Mouse (Mus musculus): ENCODE results near the gene Epo. TPM values are rescaled to one million over a fixed set of nuclear protein-coding genes. Genes with fewer than 3 reads are reported as not detected.

Gene Epo
- polyA plus RNA-seq, 1 experiment = not detected

DNA sequence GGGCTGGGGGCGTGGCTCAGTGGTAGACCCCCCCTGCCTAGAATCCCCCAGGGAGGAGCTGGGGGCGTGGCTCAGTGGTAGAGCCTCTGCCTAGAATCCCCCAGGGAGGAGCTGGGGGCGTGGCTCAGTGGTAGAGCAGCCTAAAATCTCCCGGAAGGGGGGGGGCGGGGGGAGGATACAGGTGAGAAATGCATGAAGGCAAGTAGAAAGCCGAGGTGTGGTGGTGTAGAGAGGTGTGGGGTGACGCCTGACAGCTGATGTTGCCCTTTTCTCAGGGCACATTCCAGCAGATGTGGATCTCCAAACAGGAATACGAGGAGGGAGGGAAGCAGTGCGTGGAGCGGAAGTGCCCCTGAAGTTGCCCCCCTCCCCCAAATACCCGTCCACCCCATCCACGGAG is 36.0 kb upstream of the Epo start:
- Histone ChIP-seq H3K27me3 (ENCODE audit: control insufficient read depth, insufficient read depth, low read length) (no peaks in the 10 kb centered on the region), H3K27ac (ENCODE audit: control insufficient read depth, insufficient read depth, low read depth, low read length) (no peak overlapping the region), H3K4me3 (ENCODE audit: control insufficient read depth, low read depth, low read length) (peak overlapping the region; percentile 7; the same call in 1 of the 2 replicates), H3K36me3 (ENCODE audit: control insufficient read depth, insufficient read depth, low read length) (no peaks in the 10 kb centered on the region), H3K4me1 (ENCODE audit: control insufficient read depth, insufficient read depth, low read length) (peaks cover 33% of the 10 kb centered on the region)
- TF ChIP-seq POLR2A (IDR thresholded peaks at IDR 0.05; ENCODE audit: control insufficient read depth, low read depth, low read length) (no peak), CTCF (IDR thresholded peaks at IDR 0.05; ENCODE audit: control insufficient read depth, insufficient read depth, insufficient replicate concordance, low read depth, low read length) (no peak)

DNA sequence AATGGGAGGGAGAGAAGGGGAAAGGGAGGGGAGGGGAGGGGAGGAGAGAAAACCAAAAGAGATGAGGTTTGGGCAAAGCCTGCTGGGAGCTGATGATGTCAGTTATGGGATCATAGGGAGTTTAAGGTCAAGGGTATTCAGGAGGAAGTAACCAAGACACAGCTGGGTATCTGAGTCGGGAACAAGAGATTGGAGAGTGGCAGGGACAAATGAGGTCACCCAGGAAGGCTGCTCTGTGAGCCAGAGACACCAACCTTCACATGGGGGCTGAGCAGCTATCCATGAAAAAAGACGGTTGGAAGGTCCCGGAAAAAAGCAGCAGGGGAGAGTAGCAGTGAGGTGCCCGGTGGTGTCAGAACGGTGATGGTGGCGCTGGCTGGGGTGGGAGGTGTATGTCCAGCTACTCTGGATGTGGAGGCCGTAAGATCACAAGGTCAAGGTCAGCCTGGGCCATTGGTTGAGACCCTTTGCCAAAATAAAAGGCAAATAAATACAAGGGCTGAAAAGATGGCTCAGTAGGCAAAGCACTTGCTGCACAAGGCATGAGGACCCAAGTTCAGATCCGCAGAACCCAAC is 35.3 kb upstream of the Epo start:
- no peaks in the 10 kb centered on the region for H3K36me3 ChIP-seq (ENCODE audit: control insufficient read depth, insufficient read depth, low read length)
- TF ChIP-seq CTCF (IDR thresholded peaks at IDR 0.05; ENCODE audit: control insufficient read depth, insufficient read depth, insufficient replicate concordance, low read depth, low read length) = no peak
- no peak for TF ChIP-seq POLR2A (IDR thresholded peaks at IDR 0.05; ENCODE audit: control insufficient read depth, low read depth, low read length)
- H3K27ac ChIP-seq (ENCODE audit: control insufficient read depth, insufficient read depth, low read depth, low read length) = no peak overlapping the region; the same call in 1 of the 2 replicates
- peaks cover 33% of the 10 kb centered on the region for H3K4me1 ChIP-seq (ENCODE audit: control insufficient read depth, insufficient read depth, low read length)
- no peak overlapping the region for H3K4me3 ChIP-seq (ENCODE audit: control insufficient read depth, low read depth, low read length)
- no peaks in the 10 kb centered on the region for H3K27me3 ChIP-seq (ENCODE audit: control insufficient read depth, insufficient read depth, low read length)

DNA sequence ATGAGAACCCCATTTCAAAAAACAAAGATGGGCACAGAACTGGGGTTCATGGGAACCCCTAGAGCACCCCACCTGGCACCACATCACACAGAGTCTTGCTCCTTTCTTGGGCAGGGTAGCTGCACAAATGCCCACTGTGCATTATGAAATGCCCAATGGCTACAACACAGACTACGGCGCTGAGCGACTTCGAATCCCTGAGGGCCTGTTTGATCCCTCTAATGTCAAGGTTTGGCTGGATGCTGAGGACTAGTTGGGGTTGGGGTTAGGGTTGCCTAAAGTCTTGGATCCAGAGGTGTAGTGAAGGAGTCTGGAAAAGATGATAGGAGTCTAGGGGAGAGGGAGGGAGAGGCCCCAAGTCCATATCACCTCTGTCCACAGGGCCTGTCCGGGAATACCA is 33.4 kb upstream of the Epo start:
- H3K4me1 ChIP-seq (ENCODE audit: control insufficient read depth, insufficient read depth, low read length) = peaks cover 28% of the 10 kb centered on the region
- no peak overlapping the region for H3K27ac ChIP-seq (ENCODE audit: control insufficient read depth, insufficient read depth, low read depth, low read length)
- H3K36me3 ChIP-seq (ENCODE audit: control insufficient read depth, insufficient read depth, low read length) = no peaks in the 10 kb centered on the region
- no peaks in the 10 kb centered on the region for H3K27me3 ChIP-seq (ENCODE audit: control insufficient read depth, insufficient read depth, low read length)
- no peak for TF ChIP-seq POLR2A (IDR thresholded peaks at IDR 0.05; ENCODE audit: control insufficient read depth, low read depth, low read length)
- TF ChIP-seq CTCF (IDR thresholded peaks at IDR 0.05; ENCODE audit: control insufficient read depth, insufficient read depth, insufficient replicate concordance, low read depth, low read length) = no peak
- no peak overlapping the region for H3K4me3 ChIP-seq (ENCODE audit: control insufficient read depth, low read depth, low read length)

DNA sequence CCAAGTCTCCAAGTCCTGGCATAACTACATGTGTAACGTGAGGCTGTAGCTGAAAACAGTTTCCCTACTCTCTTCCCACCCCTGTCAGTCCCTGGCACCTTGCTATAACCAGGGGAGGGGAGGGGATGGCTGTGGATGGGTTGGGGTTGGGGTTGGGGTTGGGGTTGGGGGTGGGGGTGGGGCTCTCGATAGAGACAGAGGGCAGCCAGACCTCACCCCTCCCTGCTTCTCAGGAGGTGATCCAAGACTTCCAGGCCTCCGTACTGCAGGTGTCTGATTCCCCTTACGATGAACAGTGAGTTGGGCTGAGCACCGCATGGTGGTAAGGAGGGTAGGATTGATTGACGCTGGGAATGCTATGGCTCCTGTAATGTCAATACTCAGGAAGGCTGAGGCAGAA is 32.7 kb upstream of the Epo start:
- H3K36me3 ChIP-seq (ENCODE audit: control insufficient read depth, insufficient read depth, low read length) = no peaks in the 10 kb centered on the region
- no peak overlapping the region for H3K27ac ChIP-seq (ENCODE audit: control insufficient read depth, insufficient read depth, low read depth, low read length)
- H3K27me3 ChIP-seq (ENCODE audit: control insufficient read depth, insufficient read depth, low read length) = no peaks in the 10 kb centered on the region
- TF ChIP-seq CTCF (IDR thresholded peaks at IDR 0.05; ENCODE audit: control insufficient read depth, insufficient read depth, insufficient replicate concordance, low read depth, low read length) (no peak), POLR2A (IDR thresholded peaks at IDR 0.05; ENCODE audit: control insufficient read depth, low read depth, low read length) (no peak)
- peaks cover 22% of the 10 kb centered on the region for H3K4me1 ChIP-seq (ENCODE audit: control insufficient read depth, insufficient read depth, low read length)
- no peak overlapping the region for H3K4me3 ChIP-seq (ENCODE audit: control insufficient read depth, low read depth, low read length)

DNA sequence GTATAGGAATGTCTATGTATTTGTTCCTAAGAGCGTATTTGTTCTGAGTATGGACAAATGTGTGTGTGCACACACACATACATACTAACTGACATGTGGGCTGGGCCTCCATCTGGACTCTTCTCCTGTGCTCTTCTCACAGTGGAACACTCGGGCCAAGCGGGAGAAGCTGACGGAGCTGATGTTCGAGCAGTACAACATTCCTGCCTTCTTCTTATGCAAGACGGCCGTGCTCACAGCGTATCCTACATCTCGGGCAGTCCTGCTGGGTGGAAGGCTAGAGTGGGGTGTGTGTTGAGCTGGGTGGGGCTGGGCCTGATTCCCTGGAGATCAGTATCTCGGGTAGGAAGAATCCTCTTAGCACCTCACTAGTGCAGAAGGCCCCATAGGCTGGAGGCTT is 29.9 kb upstream of the Epo start:
- no peaks in the 10 kb centered on the region for H3K27me3 ChIP-seq (ENCODE audit: control insufficient read depth, insufficient read depth, low read length)
- TF ChIP-seq CTCF (IDR thresholded peaks at IDR 0.05; ENCODE audit: control insufficient read depth, insufficient read depth, insufficient replicate concordance, low read depth, low read length) (no peak), POLR2A (IDR thresholded peaks at IDR 0.05; ENCODE audit: control insufficient read depth, low read depth, low read length) (no peak)
- H3K4me3 ChIP-seq (ENCODE audit: control insufficient read depth, low read depth, low read length) = no peak overlapping the region
- no peaks in the 10 kb centered on the region for H3K4me1 ChIP-seq (ENCODE audit: control insufficient read depth, insufficient read depth, low read length)
- H3K36me3 ChIP-seq (ENCODE audit: control insufficient read depth, insufficient read depth, low read length) = no peaks in the 10 kb centered on the region
- no peak overlapping the region for H3K27ac ChIP-seq (ENCODE audit: control insufficient read depth, insufficient read depth, low read depth, low read length)

DNA sequence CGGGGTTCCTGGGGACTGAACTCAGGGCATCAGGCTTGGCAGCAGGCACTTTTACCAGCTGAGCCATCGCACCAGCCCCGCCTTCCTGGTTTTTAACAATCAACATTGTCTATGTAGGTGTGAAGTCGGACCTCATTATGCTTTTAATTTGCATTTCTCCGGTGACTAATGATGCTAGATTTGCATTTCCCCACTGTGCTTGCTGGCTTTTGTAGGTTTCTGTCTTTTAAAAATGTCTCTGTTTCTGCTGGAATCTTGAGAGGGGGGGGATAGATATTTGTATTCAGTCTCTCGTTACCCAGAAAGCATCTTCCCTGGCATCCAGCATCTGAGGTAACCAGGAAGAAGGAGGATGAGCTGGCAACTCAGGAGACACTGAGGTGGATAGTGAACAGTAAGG is 28.5 kb upstream of the Epo start:
- Histone ChIP-seq H3K27ac (ENCODE audit: control insufficient read depth, insufficient read depth, low read depth, low read length) (no peak overlapping the region), H3K36me3 (ENCODE audit: control insufficient read depth, insufficient read depth, low read length) (no peaks in the 10 kb centered on the region), H3K27me3 (ENCODE audit: control insufficient read depth, insufficient read depth, low read length) (no peaks in the 10 kb centered on the region), H3K4me3 (ENCODE audit: control insufficient read depth, low read depth, low read length) (no peak overlapping the region), H3K4me1 (ENCODE audit: control insufficient read depth, insufficient read depth, low read length) (no peaks in the 10 kb centered on the region)
- TF ChIP-seq POLR2A (IDR thresholded peaks at IDR 0.05; ENCODE audit: control insufficient read depth, low read depth, low read length) (no peak), CTCF (IDR thresholded peaks at IDR 0.05; ENCODE audit: control insufficient read depth, insufficient read depth, insufficient replicate concordance, low read depth, low read length) (no peak)

DNA sequence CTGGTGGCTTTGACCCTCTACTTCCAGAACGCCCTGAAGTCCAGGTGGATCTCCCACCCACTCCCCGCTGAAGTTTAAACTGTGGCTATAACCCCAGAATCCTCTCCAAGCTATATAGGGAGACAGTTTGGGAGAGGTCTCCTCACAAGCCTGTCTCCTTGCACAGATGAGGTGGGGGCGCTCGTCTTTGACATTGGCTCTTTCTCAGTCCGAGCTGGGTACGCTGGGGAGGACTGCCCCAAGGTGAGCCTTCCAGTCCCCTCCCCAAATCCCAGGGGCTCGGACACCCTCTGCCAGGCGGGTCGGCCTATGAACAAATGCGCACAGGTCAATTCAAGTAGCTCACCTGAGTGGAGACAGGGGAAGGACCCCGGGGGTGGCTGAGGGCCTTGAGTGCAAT is 20.9 kb upstream of the Epo start:
- Histone ChIP-seq H3K4me3 (ENCODE audit: control insufficient read depth, low read depth, low read length) (no peak overlapping the region), H3K27me3 (ENCODE audit: control insufficient read depth, insufficient read depth, low read length) (no peaks in the 10 kb centered on the region), H3K36me3 (ENCODE audit: control insufficient read depth, insufficient read depth, low read length) (no peaks in the 10 kb centered on the region), H3K4me1 (ENCODE audit: control insufficient read depth, insufficient read depth, low read length) (peaks cover 7% of the 10 kb centered on the region), H3K27ac (ENCODE audit: control insufficient read depth, insufficient read depth, low read depth, low read length) (no peak overlapping the region)
- no peak for TF ChIP-seq POLR2A (IDR thresholded peaks at IDR 0.05; ENCODE audit: control insufficient read depth, low read depth, low read length)
- TF ChIP-seq CTCF (IDR thresholded peaks at IDR 0.05; ENCODE audit: control insufficient read depth, insufficient read depth, insufficient replicate concordance, low read depth, low read length) = no peak
